Mouse (Mus musculus): Measurements from ENCODE around the gene Sis. TPM values are rescaled to one million over a fixed set of nuclear protein-coding genes. Genes with fewer than 3 reads are reported as not detected.

The Sis gene
- not detected in 2 replicates for polyA plus RNA-seq (2012; ENCODE audit: insufficient read depth, low replicate concordance)

- Histone ChIP-seq H3K9me3 (no peaks in the 10 kb centered on the region), H3K36me3 (replicated peaks; ENCODE audit: low read length) (no peaks in the 10 kb centered on the region), H3K4me3 (replicated peaks) (no peak within 1 kb of the TSS), H3K27me3 (replicated peaks) (no peaks in the 10 kb centered on the region), H3K4me1 (no peaks in the 10 kb centered on the region)
- TF ChIP-seq FLI1 (IDR thresholded peaks at IDR 0.05; ENCODE audit: low read length), result no peak
- no peak for TF ChIP-seq GATA1 (IDR thresholded peaks at IDR 0.05; ENCODE audit: borderline replicate concordance, low read length)
Measured at GRCm38 (mm10) chr3:72967675-72968074, at the start of gene Sis. Sis (minus strand) TSS chr3:72967863.

GRCm38 (mm10) chr3:73006045-73006444 lies 38.4 kb upstream of the Sis start:
- no peaks in the 10 kb centered on the region for H3K9me3 ChIP-seq
- no peaks in the 10 kb centered on the region for H3K4me1 ChIP-seq
- H3K4me3 ChIP-seq (replicated peaks), result no peak overlapping the region
- TF ChIP-seq GATA1 (IDR thresholded peaks at IDR 0.05; ENCODE audit: borderline replicate concordance, low read length), result no peak
- TF ChIP-seq FLI1 (IDR thresholded peaks at IDR 0.05; ENCODE audit: low read length), result no peak
- H3K27me3 ChIP-seq (replicated peaks), result no peaks in the 10 kb centered on the region
- H3K36me3 ChIP-seq (replicated peaks; ENCODE audit: low read length), result no peaks in the 10 kb centered on the region

- H3K4me1 ChIP-seq, result no peaks in the 10 kb centered on the region
- no peaks in the 10 kb centered on the region for H3K27me3 ChIP-seq (replicated peaks)
- H3K4me3 ChIP-seq (replicated peaks), result no peak overlapping the region
- TF ChIP-seq FLI1 (IDR thresholded peaks at IDR 0.05; ENCODE audit: low read length) (no peak), GATA1 (IDR thresholded peaks at IDR 0.05; ENCODE audit: borderline replicate concordance, low read length) (no peak)
- no peaks in the 10 kb centered on the region for H3K9me3 ChIP-seq
- H3K36me3 ChIP-seq (replicated peaks; ENCODE audit: low read length), result no peaks in the 10 kb centered on the region
Measured at GRCm38 (mm10) chr3:73002933-73003696, 35.5 kb upstream of the Sis start.

- Histone ChIP-seq H3K4me1 (no peaks in the 10 kb centered on the region), H3K4me3 (replicated peaks) (no peak overlapping the region), H3K36me3 (replicated peaks; ENCODE audit: low read length) (no peaks in the 10 kb centered on the region), H3K27me3 (replicated peaks) (no peaks in the 10 kb centered on the region), H3K9me3 (no peaks in the 10 kb centered on the region)
- TF ChIP-seq FLI1 (IDR thresholded peaks at IDR 0.05; ENCODE audit: low read length) (no peak), GATA1 (IDR thresholded peaks at IDR 0.05; ENCODE audit: borderline replicate concordance, low read length) (no peak)
Measured at GRCm38 (mm10) chr3:72997517-72997916, 29.9 kb upstream of the Sis start.

GRCm38 (mm10) chr3:72990992-72991391 lies 23.3 kb upstream of the Sis start:
- Histone ChIP-seq H3K36me3 (replicated peaks; ENCODE audit: low read length) (no peaks in the 10 kb centered on the region), H3K4me1 (no peaks in the 10 kb centered on the region), H3K27me3 (replicated peaks) (no peaks in the 10 kb centered on the region), H3K9me3 (no peaks in the 10 kb centered on the region), H3K4me3 (replicated peaks) (no peak overlapping the region)
- TF ChIP-seq FLI1 (IDR thresholded peaks at IDR 0.05; ENCODE audit: low read length) (no peak), GATA1 (IDR thresholded peaks at IDR 0.05; ENCODE audit: borderline replicate concordance, low read length) (no peak)

GRCm38 (mm10) chr3:72976602-72977001 lies 8.9 kb upstream of the Sis start:
- Histone ChIP-seq H3K27me3 (replicated peaks) (no peaks in the 10 kb centered on the region), H3K4me3 (replicated peaks) (no peak overlapping the region), H3K36me3 (replicated peaks; ENCODE audit: low read length) (no peaks in the 10 kb centered on the region), H3K9me3 (no peaks in the 10 kb centered on the region), H3K4me1 (no peaks in the 10 kb centered on the region)
- TF ChIP-seq FLI1 (IDR thresholded peaks at IDR 0.05; ENCODE audit: low read length) (no peak), GATA1 (IDR thresholded peaks at IDR 0.05; ENCODE audit: borderline replicate concordance, low read length) (no peak)

- Histone ChIP-seq H3K36me3 (replicated peaks; ENCODE audit: low read length) (no peaks in the 10 kb centered on the region), H3K9me3 (no peaks in the 10 kb centered on the region), H3K4me3 (replicated peaks) (no peak overlapping the region), H3K27me3 (replicated peaks) (no peaks in the 10 kb centered on the region), H3K4me1 (no peaks in the 10 kb centered on the region)
- TF ChIP-seq GATA1 (IDR thresholded peaks at IDR 0.05; ENCODE audit: borderline replicate concordance, low read length) (no peak), FLI1 (IDR thresholded peaks at IDR 0.05; ENCODE audit: low read length) (no peak)
Measured at GRCm38 (mm10) chr3:72918919-72919526, 48.6 kb downstream of the Sis start.

- H3K9me3 ChIP-seq, result no peaks in the 10 kb centered on the region
- no peaks in the 10 kb centered on the region for H3K4me1 ChIP-seq
- no peaks in the 10 kb centered on the region for H3K27me3 ChIP-seq (replicated peaks)
- H3K36me3 ChIP-seq (replicated peaks; ENCODE audit: low read length), result no peaks in the 10 kb centered on the region
- TF ChIP-seq GATA1 (IDR thresholded peaks at IDR 0.05; ENCODE audit: borderline replicate concordance, low read length) (no peak), FLI1 (IDR thresholded peaks at IDR 0.05; ENCODE audit: low read length) (no peak)
- no peak overlapping the region for H3K4me3 ChIP-seq (replicated peaks)
Measured at GRCm38 (mm10) chr3:72882501-72882900, 85.2 kb downstream of the Sis start.

- Histone ChIP-seq H3K4me3 (replicated peaks) (no peak overlapping the region), H3K36me3 (replicated peaks; ENCODE audit: low read length) (no peaks in the 10 kb centered on the region), H3K27me3 (replicated peaks) (no peaks in the 10 kb centered on the region), H3K9me3 (no peaks in the 10 kb centered on the region), H3K4me1 (no peaks in the 10 kb centered on the region)
- TF ChIP-seq GATA1 (IDR thresholded peaks at IDR 0.05; ENCODE audit: borderline replicate concordance, low read length) (no peak), FLI1 (IDR thresholded peaks at IDR 0.05; ENCODE audit: low read length) (no peak)
Measured at GRCm38 (mm10) chr3:72868141-72868540, 99.5 kb downstream of the Sis start.

GRCm38 (mm10) chr3:72858738-72859137 lies 108.9 kb downstream of the Sis start:
- Histone ChIP-seq H3K36me3 (replicated peaks; ENCODE audit: low read length) (no peaks in the 10 kb centered on the region), H3K4me1 (no peaks in the 10 kb centered on the region), H3K27me3 (replicated peaks) (no peaks in the 10 kb centered on the region), H3K9me3 (no peaks in the 10 kb centered on the region), H3K4me3 (replicated peaks) (no peak overlapping the region)
- TF ChIP-seq GATA1 (IDR thresholded peaks at IDR 0.05; ENCODE audit: borderline replicate concordance, low read length) (no peak), FLI1 (IDR thresholded peaks at IDR 0.05; ENCODE audit: low read length) (no peak)
